Mouse (Mus musculus): ENCODE measurements around the gene Bri3.

GRCm38 (mm10) chr5:144284599-144284998 is 40.4 kb downstream of the Bri3 start:
- TF ChIP-seq CTCF (IDR thresholded peaks at IDR 0.05; ENCODE audit: insufficient read depth, low read depth, low read length) (no peak), POLR2A (IDR thresholded peaks at IDR 0.05; ENCODE audit: insufficient read depth, low read depth, low read length) (no peak)
